In genomic region chr1:185209641-185210176, GRCm38 (mm10) we compare ENCODE assay signal across 13 mouse cellular contexts. TPM values are rescaled to one million over a fixed set of nuclear protein-coding genes. Genes with fewer than 3 reads are reported as not detected.
DNase-seq lines count a peak whose midpoint lies in the region; ATAC-seq and TF ChIP-seq lines count a peak whose summit lies in the region.
"Had no signal": no experiment of that assay in that cellular context is flagged by ENCODE, and none has a peak within 500 bp of the region (broad histone marks: within the 10 kb centered on the region; RNA-seq: fewer than 3 reads in every experiment).

No protein-coding gene starts in this region.

- H3K9me3 ChIP-seq in forebrain, postnatal 0 days (ENCODE audit: low read length), result no peaks in the 10 kb centered on the region
- no peaks in the 10 kb centered on the region for H3K9me3 ChIP-seq in forebrain, embryonic 14.5 days (replicated peaks; ENCODE audit: control insufficient read depth, low read length)
- no peaks in the 10 kb centered on the region for H3K9me3 ChIP-seq in midbrain, postnatal 0 days (ENCODE audit: low read length)
- H3K9me3 ChIP-seq in midbrain, embryonic 13.5 days, result no peaks in the 10 kb centered on the region
- no peaks in the 10 kb centered on the region for H3K9me3 ChIP-seq in intestine, postnatal 0 days (ENCODE audit: control insufficient read depth)

- WGBS in forebrain, postnatal 0 days, result 38% methylated on average over 8 of the region's 8 CpGs
- 32% methylated on average over 8 of the region's 8 CpGs for WGBS in forebrain, embryonic 14.5 days
- whole genome bisulfite sequencing in midbrain, postnatal 0 days, result 40% methylated on average over 8 of the region's 8 CpGs
- 35% methylated on average over 8 of the region's 8 CpGs for WGBS in midbrain, embryonic 13.5 days
- WGBS in intestine, postnatal 0 days, result 34% methylated on average over 8 of the region's 8 CpGs

- ATAC-seq in forebrain, postnatal 0 days, result peak; percentile 50; the same call in 1 of the 2 replicates
- no peak for ATAC-seq in forebrain, embryonic 14.5 days
- no peak for ATAC-seq in midbrain, postnatal 0 days (ENCODE audit: low FRiP score)
- ATAC-seq in midbrain, embryonic 13.5 days, result no peak
- ATAC-seq in intestine, postnatal 0 days, result peak; percentile 64
- ATAC-seq: inflammation-experienced regulatory T-cells, adult 6 months had no signal

- DNase-seq in forebrain, postnatal 0 days, result peak; percentile 8
- DNase-seq in forebrain, embryonic 14.5 days (ENCODE audit: low spot score), result no peak
- peak; percentile 6 for DNase-seq in midbrain, postnatal 0 days (ENCODE audit: low spot score)
- DNase-seq in right cerebral cortex, postnatal 14 days, result no peak
- no peak for DNase-seq in ovary, postnatal 10 days (ENCODE audit: low spot score)
- DNase-seq in gastrocnemius, postnatal 36 days, result no peak
- DNase-seq: adrenal gland, adult 8-10 months; cerebellum, postnatal 25 days; retina, postnatal 1 day had no signal

- H3K27me3 ChIP-seq in forebrain, postnatal 0 days (ENCODE audit: insufficient read depth, low read length), result no peaks in the 10 kb centered on the region
- no peaks in the 10 kb centered on the region for H3K27me3 ChIP-seq in forebrain, embryonic 14.5 days (replicated peaks; ENCODE audit: control insufficient read depth, insufficient read depth, low read length)
- H3K27me3 ChIP-seq in midbrain, postnatal 0 days (ENCODE audit: insufficient read depth, low read length), result no peaks in the 10 kb centered on the region
- no peaks in the 10 kb centered on the region for H3K27me3 ChIP-seq in midbrain, embryonic 13.5 days
- H3K27me3 ChIP-seq in intestine, postnatal 0 days (replicated peaks; ENCODE audit: control insufficient read depth, insufficient read depth, low read length), result no peaks in the 10 kb centered on the region

- H3K4me1 ChIP-seq in forebrain, postnatal 0 days (ENCODE audit: insufficient read depth), result peaks cover 8% of the 10 kb centered on the region
- H3K4me1 ChIP-seq in forebrain, embryonic 14.5 days (ENCODE audit: control insufficient read depth, insufficient read depth, low read length), result peaks cover 8% of the 10 kb centered on the region
- peaks cover 5% of the 10 kb centered on the region for H3K4me1 ChIP-seq in midbrain, postnatal 0 days (ENCODE audit: insufficient read depth, low read length)
- peaks cover 22% of the 10 kb centered on the region for H3K4me1 ChIP-seq in midbrain, embryonic 13.5 days (replicated peaks)
- H3K4me1 ChIP-seq in intestine, postnatal 0 days (replicated peaks; ENCODE audit: control insufficient read depth, insufficient read depth, low read length), result peaks cover 3% of the 10 kb centered on the region; the same call in 1 of the 2 replicates

- H3K4me2 ChIP-seq in forebrain, postnatal 0 days (ENCODE audit: low read depth), result no peak overlapping the region
- H3K4me2 ChIP-seq in forebrain, embryonic 14.5 days (ENCODE audit: low read length), result no peak overlapping the region
- H3K4me2 ChIP-seq in midbrain, postnatal 0 days (ENCODE audit: low read depth, low read length, poor library complexity, severe bottlenecking), result no peak overlapping the region
- no peak overlapping the region for H3K4me2 ChIP-seq in midbrain, embryonic 13.5 days (replicated peaks)
- no peak overlapping the region for H3K4me2 ChIP-seq in intestine, postnatal 0 days (replicated peaks; ENCODE audit: low read depth)
- H3K4me2 ChIP-seq: midbrain, embryonic 11.5 days had no signal

- H3K36me3 ChIP-seq in forebrain, postnatal 0 days (ENCODE audit: insufficient read depth), result 0 out of 2 replicates have a peak, but pooled peaks cover under 1% of the 10 kb centered on the region
- H3K36me3 ChIP-seq in forebrain, embryonic 14.5 days (ENCODE audit: control insufficient read depth, insufficient read depth, low read length), result 0 out of 2 replicates have a peak, but pooled peaks cover 6% of the 10 kb centered on the region
- no peaks in the 10 kb centered on the region; the same call in 1 of the 2 replicates for H3K36me3 ChIP-seq in midbrain, postnatal 0 days (ENCODE audit: insufficient read depth, low read length)
- H3K36me3 ChIP-seq in midbrain, embryonic 13.5 days, result peaks cover 4% of the 10 kb centered on the region
- peaks cover 5% of the 10 kb centered on the region; the same call in 1 of the 2 replicates for H3K36me3 ChIP-seq in intestine, postnatal 0 days (ENCODE audit: control insufficient read depth, insufficient read depth)

- H3K9ac ChIP-seq in forebrain, postnatal 0 days, result no peak overlapping the region
- no peak overlapping the region for H3K9ac ChIP-seq in forebrain, embryonic 14.5 days (ENCODE audit: low read length)
- H3K9ac ChIP-seq in midbrain, postnatal 0 days (replicated peaks; ENCODE audit: low read length, poor library complexity, severe bottlenecking), result no peak overlapping the region
- H3K9ac ChIP-seq in midbrain, embryonic 13.5 days (replicated peaks), result no peak overlapping the region
- H3K9ac ChIP-seq in intestine, postnatal 0 days (ENCODE audit: low read depth, low read length), result no peak overlapping the region

- intact Hi-C loops in gastrocnemius, postnatal 36 days (cut with DNase I), result no loop called here

- no peak overlapping the region for H3K4me3 ChIP-seq in forebrain, postnatal 0 days (ENCODE audit: low read depth, low read length)
- H3K4me3 ChIP-seq in forebrain, embryonic 14.5 days (ENCODE audit: low read depth, low read length), result no peak overlapping the region
- no peak overlapping the region for H3K4me3 ChIP-seq in midbrain, postnatal 0 days (ENCODE audit: low read depth, low read length)
- H3K4me3 ChIP-seq in midbrain, embryonic 13.5 days (replicated peaks), result no peak overlapping the region
- H3K4me3 ChIP-seq in intestine, postnatal 0 days (ENCODE audit: low read depth, low read length), result no peak overlapping the region

- no peak for TF ChIP-seq CTCF in forebrain, postnatal 0 days (IDR thresholded peaks at IDR 0.05; ENCODE audit: low read depth)
- no peak for TF ChIP-seq CTCF in midbrain, postnatal 0 days (IDR thresholded peaks at IDR 0.05)
- no peak for TF ChIP-seq CTCF in intestine, postnatal 0 days (IDR thresholded peaks at IDR 0.05; ENCODE audit: low read depth)

- H3K27ac ChIP-seq in forebrain, postnatal 0 days (ENCODE audit: low read depth, low read length), result no peak overlapping the region
- no peak overlapping the region for H3K27ac ChIP-seq in forebrain, embryonic 14.5 days (ENCODE audit: low read depth, low read length)
- no peak overlapping the region for H3K27ac ChIP-seq in midbrain, postnatal 0 days (ENCODE audit: low read depth, low read length)
- no peak overlapping the region for H3K27ac ChIP-seq in midbrain, embryonic 13.5 days
- H3K27ac ChIP-seq in intestine, postnatal 0 days (ENCODE audit: low read depth, low read length), result no peak overlapping the region; the same call in 1 of the 2 replicates

RNA-seq across cellular contexts. Expression of gene Rab3gap2, which starts 5.8 kb away (rescaled TPM):
- 30.2 and 37.3 TPM in 2 replicates for total RNA-seq in forebrain, postnatal 0 days (2014; rRNA removed)
- 13.3 and 19.5 TPM in 2 replicates for polyA plus RNA-seq in forebrain, postnatal 0 days (2015; fragmentation: Nextera tagmentation; extraction: Ambion mirVana)
- polyA plus RNA-seq in forebrain, embryonic 14.5 days (2014; fragmentation: Nextera tagmentation; extraction: Ambion mirVana), result 18.2 and 22.9 TPM in 2 replicates
- total RNA-seq in midbrain, postnatal 0 days (2014; rRNA removed), result 29.8 and 32.0 TPM in 2 replicates
- 19.3 and 20.2 TPM in 2 replicates for polyA plus RNA-seq in midbrain, postnatal 0 days (2015; fragmentation: Nextera tagmentation; extraction: Ambion mirVana)
- polyA plus RNA-seq in midbrain, embryonic 13.5 days (2015; fragmentation: Nextera tagmentation; extraction: Ambion mirVana), result 23.6 and 24.6 TPM in 2 replicates
- polyA plus RNA-seq in intestine, postnatal 0 days (2015; fragmentation: Nextera tagmentation; extraction: Ambion mirVana), result 15.8 and 17.0 TPM in 2 replicates
- total RNA-seq in gastrocnemius, postnatal 36 days (2021), result 10 to 100 TPM; 14.7 to 17.1 TPM

Comparison
In these comparisons a context has a peak if more than half of its experiments do, and no peak if none do; other contexts are left out.
1. ATAC-seq: peak in forebrain, postnatal 0 days (single experiment) and intestine, postnatal 0 days (single experiment); none in forebrain, embryonic 14.5 days (single experiment), midbrain, postnatal 0 days (single experiment) and midbrain, embryonic 13.5 days (single experiment).
2. DNase-seq: peak in forebrain, postnatal 0 days (single experiment) and midbrain, postnatal 0 days (single experiment); none in forebrain, embryonic 14.5 days (single experiment), right cerebral cortex, postnatal 14 days (single experiment), ovary, postnatal 10 days (single experiment) and gastrocnemius, postnatal 36 days (0 of 2).